Mouse (Mus musculus) embryonic facial prominence, embryonic 11.5 days (tissue): ENCODE results near the gene Hsd3b7. TPM values are rescaled to one million over a fixed set of nuclear protein-coding genes. Genes with fewer than 3 reads are reported as not detected.

Experiments used
- ATAC-seq: fragments of 200-750 bp; cut with Nextera tagmentation; replicated peaks from 2 replicates; pipeline ENCODE4 v1.8.0; 2017; ENCODE audit warnings: low read depth; ENCODE audit not compliant: insufficient number of reproducible peaks, low FRiP score, low TSS enrichment
- DNase-seq: peaks from one replicate; pipeline ENCODE4 v3.0.0-alpha.2; 2015; ENCODE audit warnings: low spot score
- H3K27ac ChIP-seq: fragments of 300-500 bp; sonication (generic); replicated peaks from 2 replicates; pipeline ENCODE4 v1.5.1; 2014; ENCODE audit warnings: mild to moderate bottlenecking, low read depth, low read length, control low read depth
- H3K27me3 ChIP-seq: fragments of 300-500 bp; sonication (generic); 2 replicates; pipeline ENCODE4 v1.6.1; 2014; ENCODE audit warnings: mild to moderate bottlenecking, low read length, moderate library complexity, mixed read lengths; ENCODE audit not compliant: control insufficient read depth, insufficient read depth
- H3K36me3 ChIP-seq: fragments of 300-500 bp; sonication (generic); replicated peaks from 2 replicates; pipeline ENCODE4 v1.6.1; 2014; ENCODE audit warnings: low read depth, mild to moderate bottlenecking, low read length, moderate library complexity, mixed read lengths; ENCODE audit not compliant: control insufficient read depth, insufficient read depth
- H3K4me1 ChIP-seq: fragments of 300-500 bp; sonication (generic); 2 replicates; pipeline ENCODE4 v1.6.1; 2014; ENCODE audit warnings: low read length, mixed read lengths; ENCODE audit not compliant: control insufficient read depth, insufficient read depth
- H3K4me2 ChIP-seq: fragments of 300-500 bp; sonication (generic); 2 replicates; pipeline ENCODE4 v1.6.1; 2014; ENCODE audit warnings: low read depth, mild to moderate bottlenecking, control low read depth, low read length, moderate library complexity
- H3K4me3 ChIP-seq: fragments of 300-500 bp; sonication (generic); 2 replicates; pipeline ENCODE4 v1.5.1; 2014; ENCODE audit warnings: low read depth, low read length, control low read depth
- H3K9ac ChIP-seq: fragments of 300-500 bp; sonication (generic); replicated peaks from 2 replicates; pipeline ENCODE4 v1.6.1; 2014; ENCODE audit warnings: mild to moderate bottlenecking, control low read depth, low read length
- H3K9me3 ChIP-seq: fragments of 300-500 bp; sonication (generic); replicated peaks from 2 replicates; pipeline ENCODE4 v1.6.1; 2016; ENCODE audit warnings: mild to moderate bottlenecking, low read length, inconsistent platforms, mixed read lengths; ENCODE audit not compliant: control insufficient read depth
- whole genome bisulfite sequencing: fragments of 180-500 bp; shearing (Covaris S2); extraction: QIAGEN DNeasy Blood & Tissue Kit; methylation state at CpG from one replicate; pipeline ENCODE4 v1.1.7; 2014; 5-methylcytosine and 5-hydroxymethylcytosine counted together
- polyA plus RNA-seq: library from polyadenylated mRNA; unstranded; fragments of >200 nt; fragmentation: Nextera tagmentation; extraction: Ambion mirVana; gene quantifications from 2 replicates; pipeline ENCODE4 v1.2.1, GENCODE M21; 2014

The Hsd3b7 gene
- polyA plus RNA-seq, 1 experiment from 2014 or later, result 8.2 TPM

DNA sequence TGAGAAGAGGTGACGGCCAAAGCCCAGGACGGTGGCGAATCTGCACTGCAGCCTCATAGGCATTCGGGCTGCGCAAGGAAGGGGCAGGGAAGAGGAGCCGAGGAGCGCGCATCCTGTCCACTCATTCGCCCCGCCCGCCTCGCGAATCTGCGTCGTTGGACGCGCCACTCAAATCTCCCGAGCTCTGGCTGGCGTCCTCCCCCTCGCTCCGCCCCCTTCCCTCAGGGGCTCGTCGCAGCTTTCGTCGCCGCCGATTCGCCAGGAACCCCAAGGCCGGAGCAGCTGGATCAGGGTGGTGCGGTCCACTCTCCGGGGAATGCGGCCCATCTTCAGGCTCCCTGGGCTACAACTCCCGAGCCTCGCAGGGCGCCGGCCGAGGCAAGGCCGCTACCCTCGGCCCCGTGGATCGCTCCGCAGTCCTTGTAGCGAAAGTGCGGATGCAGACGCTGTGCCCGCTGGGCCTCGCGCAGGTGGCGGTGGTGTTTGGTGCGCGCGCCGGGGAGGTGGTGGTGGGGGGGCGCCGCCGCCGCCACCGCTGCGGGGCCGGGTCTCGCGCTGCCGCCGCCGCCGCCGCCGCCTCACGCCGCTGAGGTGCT is 23.4 kb upstream of the Hsd3b7 start:
- ATAC-seq (peak; percentile 82), DNase-seq (peak; percentile 97)
- no peaks in the 10 kb centered on the region for H3K27me3 ChIP-seq
- H3K36me3 ChIP-seq, result no peaks in the 10 kb centered on the region; the same call in none of the 2 replicates
- no peaks in the 10 kb centered on the region for H3K4me1 ChIP-seq
- peak overlapping the region; percentile 59 for H3K4me2 ChIP-seq
- H3K4me3 ChIP-seq, result peak overlapping the region; percentile 89
- no peaks in the 10 kb centered on the region for H3K9me3 ChIP-seq
- peak overlapping the region; percentile 85 for H3K9ac ChIP-seq
- peak overlapping the region; percentile 91 for H3K27ac ChIP-seq
- 0% methylated on average over 61 of the region's 70 CpGs for WGBS

DNA sequence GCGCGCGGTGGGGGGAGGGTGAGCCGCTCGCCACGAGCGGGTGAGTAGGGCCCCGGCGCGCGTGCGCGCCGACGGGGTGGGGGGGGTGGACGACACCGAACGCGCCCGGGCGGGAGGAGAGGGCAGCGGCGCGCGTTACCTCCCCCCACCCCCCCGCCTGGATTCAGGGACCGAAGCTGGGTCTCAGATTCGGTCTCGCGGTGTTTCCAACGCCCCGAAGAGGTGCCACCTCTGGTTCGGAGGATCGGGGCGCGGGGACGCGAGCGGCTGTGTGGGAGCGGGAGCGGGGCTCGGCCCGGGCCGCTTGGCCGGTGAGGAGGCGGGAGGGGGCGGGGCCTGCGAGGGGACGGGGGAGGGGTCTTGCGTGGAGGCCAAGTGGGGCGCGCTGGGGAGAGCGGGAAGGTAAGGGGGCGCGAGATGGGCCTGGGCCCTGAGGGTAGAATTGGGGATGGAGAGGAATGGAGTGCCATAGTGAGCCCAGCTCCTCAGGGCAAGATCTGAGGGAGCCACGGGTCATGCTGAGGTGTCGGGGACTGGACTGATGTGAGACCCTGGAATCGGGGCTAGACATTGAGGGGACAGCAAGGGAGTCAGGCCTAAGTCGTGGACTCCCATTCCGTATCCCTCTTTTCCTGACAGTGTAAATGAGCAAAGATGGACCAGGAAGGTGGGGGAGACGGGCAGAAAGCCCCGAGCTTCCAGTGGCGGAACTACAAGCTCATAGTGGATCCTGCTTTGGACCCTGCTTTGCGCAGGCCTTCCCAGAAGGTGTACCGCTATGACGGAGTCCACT is 22.7 kb upstream of the Hsd3b7 start:
- H3K27ac ChIP-seq, result peak overlapping the region; percentile 91
- peak overlapping the region; percentile 89 for H3K4me3 ChIP-seq
- peak overlapping the region; percentile 69 for H3K4me2 ChIP-seq
- DNase-seq (peak; percentile 69), ATAC-seq (peak; percentile 29)
- H3K27me3 ChIP-seq, result no peaks in the 10 kb centered on the region
- 3% methylated on average over 49 of the region's 66 CpGs for WGBS
- H3K4me1 ChIP-seq, result no peaks in the 10 kb centered on the region
- H3K9me3 ChIP-seq, result no peaks in the 10 kb centered on the region
- H3K36me3 ChIP-seq, result no peaks in the 10 kb centered on the region; the same call in none of the 2 replicates
- peak overlapping the region; percentile 85 for H3K9ac ChIP-seq

DNA sequence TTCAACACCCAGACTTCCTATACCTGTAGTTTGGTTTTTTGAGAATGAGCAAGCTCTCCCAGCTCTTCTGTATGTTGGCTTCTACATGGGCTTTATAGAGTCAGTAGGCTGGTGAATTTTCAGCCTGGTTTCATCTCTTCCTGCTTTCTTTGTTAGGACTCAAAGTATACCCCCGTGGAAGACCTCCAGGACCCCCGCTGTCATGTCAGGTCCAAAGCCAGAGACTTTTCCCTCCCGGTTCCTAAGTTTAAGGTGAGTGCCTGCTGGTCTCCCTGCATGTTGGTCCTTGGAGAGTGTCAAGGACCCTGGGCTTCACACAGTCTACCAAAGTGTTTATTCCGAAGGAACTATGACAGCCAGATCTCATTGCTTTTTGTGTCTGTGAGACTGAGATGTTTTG is 22.1 kb upstream of the Hsd3b7 start:
- Histone ChIP-seq H3K9me3 (no peaks in the 10 kb centered on the region), H3K27me3 (no peaks in the 10 kb centered on the region), H3K4me2 (peak overlapping the region; percentile 69), H3K4me3 (peak overlapping the region; percentile 89), H3K9ac (peak overlapping the region; percentile 85), H3K27ac (no peak overlapping the region), H3K36me3 (no peaks in the 10 kb centered on the region; the same call in none of the 2 replicates), H3K4me1 (no peaks in the 10 kb centered on the region)
- 87% methylated on average over 4 of the region's 4 CpGs for WGBS
- ATAC-seq (no peak), DNase-seq (no peak)

DNA sequence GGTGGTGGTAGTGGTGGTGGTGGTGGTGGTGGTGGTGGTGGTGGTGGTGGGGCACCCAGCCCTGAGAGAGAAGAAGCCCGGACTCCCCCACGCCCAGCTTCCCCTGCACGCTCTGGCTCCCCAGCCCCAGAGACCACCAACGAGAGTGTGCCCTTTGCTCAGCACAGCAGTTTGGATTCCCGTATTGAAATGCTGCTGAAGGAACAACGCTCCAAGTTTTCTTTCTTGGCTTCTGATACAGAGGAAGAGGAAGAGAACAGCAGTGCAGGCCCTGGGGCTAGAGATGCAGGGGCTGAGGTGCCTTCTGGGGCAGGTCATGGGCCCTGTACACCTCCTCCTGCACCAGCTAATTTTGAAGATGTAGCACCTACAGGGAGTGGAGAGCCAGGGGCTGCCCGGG is 15.1 kb upstream of the Hsd3b7 start, which contains the start of gene Gm49388:
Gene Gm49388 (plus strand): TSS at position 301 of the 400 bp plus-strand sequence.
- Histone ChIP-seq H3K27ac (no peak within 1 kb of the TSS), H3K36me3 (peaks cover 28% of the 10 kb centered on the region), H3K9ac (no peak within 1 kb of the TSS), H3K4me3 (no peak within 1 kb of the TSS), H3K9me3 (no peaks in the 10 kb centered on the region), H3K27me3 (no peaks in the 10 kb centered on the region), H3K4me1 (no peaks in the 10 kb centered on the region), H3K4me2 (no peak within 1 kb of the TSS)
- DNase-seq (no peak), ATAC-seq (no peak)
- WGBS, result 94% methylated on average over 7 of the region's 7 CpGs

DNA sequence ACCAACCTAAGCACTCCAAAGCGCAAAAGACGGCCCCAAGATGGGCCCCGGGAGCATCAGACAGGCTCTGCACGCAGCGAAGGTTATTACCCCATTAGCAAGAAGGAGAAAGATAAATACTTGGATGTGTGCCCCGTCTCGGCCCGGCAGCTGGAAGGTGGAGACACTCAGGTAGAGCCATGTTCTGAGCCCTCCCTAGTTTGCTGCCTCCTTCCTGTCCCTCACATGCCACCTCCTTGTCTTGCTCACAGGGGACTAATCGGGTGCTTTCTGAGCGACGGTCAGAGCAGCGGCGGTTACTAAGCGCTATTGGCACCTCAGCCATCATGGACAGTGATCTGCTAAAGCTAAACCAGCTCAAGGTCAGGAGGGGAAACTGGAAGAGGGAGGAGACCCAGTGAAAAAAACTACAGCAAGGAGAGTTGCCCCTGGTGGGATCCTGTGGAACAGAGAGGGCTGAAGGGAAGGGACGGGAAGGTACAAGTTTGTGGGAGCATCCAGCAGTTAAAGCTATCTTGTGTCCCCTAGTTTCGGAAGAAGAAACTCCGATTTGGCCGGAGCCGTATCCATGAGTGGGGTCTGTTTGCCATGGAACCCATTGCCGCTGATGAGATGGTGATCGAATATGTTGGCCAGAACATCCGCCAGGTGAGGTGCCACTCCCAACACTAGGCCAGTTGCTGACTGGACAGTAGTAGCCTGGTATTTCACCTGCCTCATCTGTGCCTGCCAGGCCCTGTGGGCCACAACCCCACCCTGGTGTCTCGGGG is 3.1 kb upstream of the Hsd3b7 start:
- DNase-seq, result no peak
- 0 out of 2 replicates have a peak, but pooled peaks cover 5% of the 10 kb centered on the region for H3K4me1 ChIP-seq
- H3K27me3 ChIP-seq, result no peaks in the 10 kb centered on the region
- H3K4me2 ChIP-seq, result no peak overlapping the region
- no peaks in the 10 kb centered on the region for H3K9me3 ChIP-seq
- H3K27ac ChIP-seq, result no peak overlapping the region
- no peak for ATAC-seq
- H3K36me3 ChIP-seq, result peaks cover 30% of the 10 kb centered on the region
- WGBS, result 90% methylated on average over 23 of the region's 23 CpGs
- no peak overlapping the region for H3K9ac ChIP-seq
- H3K4me3 ChIP-seq, result no peak overlapping the region

DNA sequence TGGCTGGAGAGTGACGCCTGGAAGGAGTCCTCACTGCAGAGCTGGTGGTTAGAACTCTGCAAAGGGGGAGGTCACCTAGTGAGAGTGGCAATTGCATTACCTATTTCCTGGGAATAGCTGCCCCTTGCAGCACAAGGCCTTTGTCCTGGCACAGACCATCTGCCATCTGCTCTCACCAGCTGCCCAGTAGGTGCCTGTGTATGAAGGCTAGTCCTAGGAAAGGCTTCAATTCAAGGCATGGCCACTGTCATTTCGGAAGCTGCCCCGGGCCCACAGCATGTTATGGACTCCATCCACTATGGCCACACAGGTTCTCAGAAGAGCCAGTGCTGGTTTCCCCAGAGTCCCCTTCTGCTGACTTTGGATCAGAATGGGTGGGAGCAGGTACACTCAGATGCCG is 1.8 kb upstream of the Hsd3b7 start:
- Histone ChIP-seq H3K36me3 (peaks cover 32% of the 10 kb centered on the region), H3K4me3 (no peak overlapping the region), H3K4me2 (no peak overlapping the region), H3K27me3 (no peaks in the 10 kb centered on the region), H3K9me3 (no peaks in the 10 kb centered on the region), H3K27ac (no peak overlapping the region), H3K9ac (no peak overlapping the region), H3K4me1 (0 out of 2 replicates have a peak, but pooled peaks cover 5% of the 10 kb centered on the region)
- ATAC-seq, result no peak
- WGBS, result 89% methylated on average over 4 of the region's 4 CpGs
- DNase-seq, result no peak

DNA sequence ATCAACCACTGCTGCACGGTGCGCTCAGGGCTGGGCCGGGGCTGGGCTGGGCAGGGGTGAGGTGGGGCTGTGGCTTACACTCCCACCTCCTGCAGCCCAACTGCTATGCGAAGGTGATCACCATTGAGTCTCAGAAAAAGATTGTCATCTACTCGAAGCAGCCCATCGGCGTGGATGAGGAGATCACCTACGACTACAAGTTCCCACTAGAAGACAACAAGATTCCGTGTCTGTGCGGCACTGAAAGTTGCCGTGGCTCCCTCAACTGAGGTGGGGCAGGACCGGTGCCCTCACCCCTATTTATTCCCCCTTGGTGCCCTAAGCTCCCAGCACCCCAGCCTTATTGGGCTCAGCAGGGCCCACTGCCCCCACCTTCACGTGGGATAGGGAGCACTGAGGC is 1.2 kb upstream of the Hsd3b7 start:
- Histone ChIP-seq H3K36me3 (peaks cover 32% of the 10 kb centered on the region), H3K4me2 (no peak overlapping the region), H3K27me3 (no peaks in the 10 kb centered on the region), H3K4me3 (no peak overlapping the region), H3K27ac (no peak overlapping the region), H3K9ac (no peak overlapping the region), H3K4me1 (0 out of 2 replicates have a peak, but pooled peaks cover 5% of the 10 kb centered on the region), H3K9me3 (no peaks in the 10 kb centered on the region)
- DNase-seq (no peak), ATAC-seq (no peak)
- WGBS, result 91% methylated on average over 13 of the region's 13 CpGs
